19 mouse cellular contexts compared by ENCODE assay signal in the genomic region with DNA sequence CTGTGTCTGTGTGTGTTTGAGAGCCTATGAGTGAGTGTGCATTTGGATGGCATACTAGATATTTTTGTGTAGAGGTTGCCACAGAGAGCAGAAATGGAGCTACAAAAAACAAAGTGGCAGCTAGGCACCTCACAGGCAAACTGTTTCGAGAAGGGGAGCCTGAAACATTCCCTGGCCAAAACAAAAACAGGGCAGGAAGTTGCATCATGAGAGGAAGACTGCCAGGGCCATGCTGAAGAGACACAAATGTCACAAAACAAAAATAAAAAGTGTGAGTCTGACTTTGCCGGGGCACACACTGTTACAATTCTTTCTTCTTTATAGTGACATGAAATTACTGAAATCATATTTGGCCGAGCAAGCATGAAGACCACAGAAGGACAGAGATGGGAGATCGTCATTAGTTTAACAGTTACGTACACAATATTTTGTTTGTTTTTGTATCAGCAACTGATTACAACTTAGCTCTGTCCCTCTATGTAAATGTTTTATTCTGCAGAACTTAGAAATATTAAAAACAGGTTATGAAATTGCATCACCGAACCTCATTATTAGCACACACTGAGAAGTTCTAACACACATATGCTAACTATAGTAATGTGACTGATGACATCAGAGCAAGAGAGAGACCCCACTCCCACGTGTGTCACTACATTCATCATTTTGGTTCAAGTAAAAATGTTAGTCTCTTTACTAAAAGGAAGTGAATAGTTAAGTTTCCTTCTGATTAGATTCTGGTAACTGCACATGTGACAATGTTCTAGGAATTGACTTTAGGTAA.
DNase-seq lines count a peak whose midpoint lies in the region; ATAC-seq and TF ChIP-seq lines count a peak whose summit lies in the region.
"Had no signal": no experiment of that assay in that cellular context is flagged by ENCODE, and none has a peak within 500 bp of the region (broad histone marks: within the 10 kb centered on the region; RNA-seq: fewer than 3 reads in every experiment).

No protein-coding gene starts in this region.

- peaks cover 30% of the 10 kb centered on the region for H3K4me1 ChIP-seq in heart, embryonic 12.5 days (replicated peaks)
- H3K4me1 ChIP-seq in liver, postnatal 0 days (ENCODE audit: insufficient read depth), result peaks cover 6% of the 10 kb centered on the region; the same call in 1 of the 2 replicates
- 0 out of 2 replicates have a peak, but pooled peaks cover 4% of the 10 kb centered on the region for H3K4me1 ChIP-seq in liver, embryonic 11.5 days (replicated peaks; ENCODE audit: control insufficient read depth, insufficient read depth, low read length)
- peaks cover 41% of the 10 kb centered on the region for H3K4me1 ChIP-seq in brown adipose tissue, adult 24 weeks (ENCODE audit: control insufficient read depth, insufficient read depth, insufficient read length, low read length)
- peaks cover 4% of the 10 kb centered on the region; the same call in 1 of the 2 replicates for H3K4me1 ChIP-seq in stomach, postnatal 0 days (replicated peaks; ENCODE audit: control insufficient read depth, insufficient read depth)

- no peak overlapping the region for H3K27ac ChIP-seq in heart, embryonic 12.5 days (ENCODE audit: poor library complexity, severe bottlenecking)
- 0 out of 2 replicates have a peak overlapping the region, but pooled peaks have one; percentile 63 for H3K27ac ChIP-seq in liver, postnatal 0 days (ENCODE audit: low read depth)
- no peak overlapping the region for H3K27ac ChIP-seq in liver, embryonic 11.5 days (ENCODE audit: low read depth, low read length)
- H3K27ac ChIP-seq in brown adipose tissue, adult 24 weeks (replicated peaks; ENCODE audit: low read depth, low read length), result peak overlapping the region; percentile 88
- no peak overlapping the region for H3K27ac ChIP-seq in stomach, postnatal 0 days (replicated peaks)
- H3K27ac ChIP-seq: forebrain, embryonic 12.5 days; heart, embryonic 13.5 days; hindbrain, embryonic 12.5 days; limb, embryonic 13.5 days; midbrain, embryonic 13.5 days had no signal

- WGBS in heart, embryonic 12.5 days, result 69% methylated on average over 7 of the region's 7 CpGs
- 49% methylated on average over 7 of the region's 7 CpGs for WGBS in liver, postnatal 0 days (ENCODE audit: insufficient replicate concordance)
- WGBS in liver, embryonic 11.5 days, result 63% methylated on average over 7 of the region's 7 CpGs
- WGBS in stomach, postnatal 0 days, result 57% methylated on average over 7 of the region's 7 CpGs

- no peaks in the 10 kb centered on the region for H3K36me3 ChIP-seq in heart, embryonic 12.5 days
- no peaks in the 10 kb centered on the region for H3K36me3 ChIP-seq in liver, postnatal 0 days (replicated peaks; ENCODE audit: insufficient read depth, low read length)
- no peaks in the 10 kb centered on the region for H3K36me3 ChIP-seq in liver, embryonic 11.5 days (ENCODE audit: control insufficient read depth, insufficient read depth, low read length)
- H3K36me3 ChIP-seq in stomach, postnatal 0 days (ENCODE audit: control insufficient read depth, insufficient read depth, low read length), result no peaks in the 10 kb centered on the region
- H3K36me3 ChIP-seq: forebrain, embryonic 12.5 days; heart, embryonic 13.5 days; hindbrain, embryonic 12.5 days; limb, embryonic 13.5 days; midbrain, embryonic 13.5 days had no signal

- no peak for ATAC-seq in heart, embryonic 12.5 days (ENCODE audit: insufficient number of reproducible peaks, low FRiP score)
- ATAC-seq in liver, postnatal 0 days, result no peak
- no peak for ATAC-seq in liver, embryonic 11.5 days (replicated peaks; ENCODE audit: low FRiP score)
- no peak for ATAC-seq in stomach, postnatal 0 days (ENCODE audit: low FRiP score, low TSS enrichment)
- ATAC-seq: intestine, embryonic 16.5 days; midbrain, embryonic 13.5 days had no signal

- no peak overlapping the region for H3K4me3 ChIP-seq in heart, embryonic 12.5 days
- H3K4me3 ChIP-seq in liver, postnatal 0 days (ENCODE audit: low read depth, low read length), result no peak overlapping the region
- H3K4me3 ChIP-seq in liver, embryonic 11.5 days (ENCODE audit: low read depth, low read length), result no peak overlapping the region
- no peak overlapping the region for H3K4me3 ChIP-seq in brown adipose tissue, adult 24 weeks (ENCODE audit: insufficient read depth, low read depth, low read length)
- H3K4me3 ChIP-seq in stomach, postnatal 0 days (ENCODE audit: low read depth, low read length), result no peak overlapping the region
- H3K4me3 ChIP-seq: forebrain, embryonic 12.5 days; heart, embryonic 13.5 days; hindbrain, embryonic 12.5 days; limb, embryonic 13.5 days; midbrain, embryonic 13.5 days; myocyte had no signal

- H3K9me3 ChIP-seq in heart, embryonic 12.5 days (replicated peaks), result no peaks in the 10 kb centered on the region
- H3K9me3 ChIP-seq in liver, postnatal 0 days (ENCODE audit: low read length), result no peaks in the 10 kb centered on the region
- H3K9me3 ChIP-seq in liver, embryonic 11.5 days (ENCODE audit: control insufficient read depth, low read length), result no peaks in the 10 kb centered on the region
- H3K9me3 ChIP-seq in stomach, postnatal 0 days (ENCODE audit: control insufficient read depth, low read length), result no peaks in the 10 kb centered on the region
- H3K9me3 ChIP-seq: forebrain, embryonic 12.5 days; heart, embryonic 13.5 days; hindbrain, embryonic 12.5 days; limb, embryonic 13.5 days; midbrain, embryonic 13.5 days had no signal

- H3K9ac ChIP-seq in heart, embryonic 12.5 days, result no peak overlapping the region
- no peak overlapping the region for H3K9ac ChIP-seq in liver, postnatal 0 days (replicated peaks)
- no peak overlapping the region for H3K9ac ChIP-seq in liver, embryonic 11.5 days (ENCODE audit: low read depth, low read length)
- no peak overlapping the region for H3K9ac ChIP-seq in stomach, postnatal 0 days (ENCODE audit: low read length)
- H3K9ac ChIP-seq: forebrain, embryonic 12.5 days; heart, embryonic 13.5 days; hindbrain, embryonic 12.5 days; limb, embryonic 13.5 days; midbrain, embryonic 13.5 days had no signal

- no peak for TF ChIP-seq EP300 in liver, postnatal 0 days (IDR thresholded peaks at IDR 0.05; ENCODE audit: low read depth)
- no peak for TF ChIP-seq EP300 in stomach, postnatal 0 days (optimal IDR thresholded peaks at IDR 0.05)

- no peak overlapping the region for H3K4me2 ChIP-seq in heart, embryonic 12.5 days
- H3K4me2 ChIP-seq in liver, postnatal 0 days (ENCODE audit: low read depth, low read length), result no peak overlapping the region
- H3K4me2 ChIP-seq in liver, embryonic 11.5 days, result no peak overlapping the region
- no peak overlapping the region for H3K4me2 ChIP-seq in stomach, postnatal 0 days (replicated peaks; ENCODE audit: low read depth)
- H3K4me2 ChIP-seq: forebrain, embryonic 12.5 days; hindbrain, embryonic 12.5 days; limb, embryonic 13.5 days; midbrain, embryonic 13.5 days had no signal

- peak; percentile 75 to 77 for DNase-seq in heart, adult 18-20 months
- DNase-seq in liver, postnatal 0 days, result no peak
- DNase-seq in liver, embryonic 11.5 days (ENCODE audit: low spot score), result no peak
- DNase-seq in lung, postnatal 10 days, result peak; percentile 60
- DNase-seq in ovary, adult 18-20 months (ENCODE audit: low spot score), result no peak
- no peak for DNase-seq in stomach, postnatal 0 days (ENCODE audit: low spot score)
- DNase-seq: cerebellum, adult 9-11 months; embryo, embryonic 11 days; right cerebral cortex, adult 18-20 months; thymus, postnatal 4 days had no signal

- no peak for TF ChIP-seq CTCF in liver, postnatal 0 days (IDR thresholded peaks at IDR 0.05; ENCODE audit: low read depth)
- TF ChIP-seq CTCF in stomach, postnatal 0 days (IDR thresholded peaks at IDR 0.05; ENCODE audit: low read depth), result no peak

- H3K27me3 ChIP-seq in heart, embryonic 12.5 days (replicated peaks), result 0 out of 2 replicates have a peak, but pooled peaks cover 6% of the 10 kb centered on the region
- no peaks in the 10 kb centered on the region for H3K27me3 ChIP-seq in liver, postnatal 0 days (ENCODE audit: insufficient read depth, low read length)
- H3K27me3 ChIP-seq in liver, embryonic 11.5 days (replicated peaks; ENCODE audit: control insufficient read depth, insufficient read depth, low read length), result no peaks in the 10 kb centered on the region
- H3K27me3 ChIP-seq in stomach, postnatal 0 days (ENCODE audit: control insufficient read depth, insufficient read depth, low read length), result no peaks in the 10 kb centered on the region
- H3K27me3 ChIP-seq: heart, embryonic 13.5 days had no signal

Comparison
In these comparisons a context has a peak if more than half of its experiments do, and no peak if none do; other contexts are left out.
1. H3K27ac ChIP-seq: peak in liver, postnatal 0 days (single experiment) and brown adipose tissue, adult 24 weeks (single experiment); none in heart, embryonic 12.5 days (single experiment), liver, embryonic 11.5 days (single experiment) and stomach, postnatal 0 days (single experiment).
2. DNase-seq: peak in heart, adult 18-20 months (2 of 2) and lung, postnatal 10 days (single experiment); none in liver, postnatal 0 days (single experiment), liver, embryonic 11.5 days (single experiment), ovary, adult 18-20 months (single experiment) and stomach, postnatal 0 days (single experiment).